Mouse (Mus musculus): ENCODE data around the gene Slc39a11. TPM values are rescaled to one million over a fixed set of nuclear protein-coding genes. Genes with fewer than 3 reads are reported as not detected.

Gene Slc39a11
- total RNA-seq, 2 experiments from 2014 or later: 11.2 to 11.4 TPM

- ATAC-seq (ENCODE audit: poor library complexity, severe bottlenecking): no peak
Observed at GRCm38 (mm10) chr11:113418921-113419655, 230.8 kb downstream of the Slc39a11 start.

- peak; percentile 46; the same call in 1 of the 2 replicates for ATAC-seq (ENCODE audit: poor library complexity, severe bottlenecking)
Observed at GRCm38 (mm10) chr11:113417948-113418347, 231.9 kb downstream of the Slc39a11 start.

GRCm38 (mm10) chr11:113412545-113412944 lies 237.3 kb downstream of the Slc39a11 start:
- no peak for ATAC-seq (ENCODE audit: poor library complexity, severe bottlenecking)

GRCm38 (mm10) chr11:113411798-113412197 lies 238.1 kb downstream of the Slc39a11 start:
- no peak for ATAC-seq (ENCODE audit: poor library complexity, severe bottlenecking)

- ATAC-seq (ENCODE audit: poor library complexity, severe bottlenecking): no peak
Observed at GRCm38 (mm10) chr11:113409121-113409520, 240.8 kb downstream of the Slc39a11 start.

- no peak for ATAC-seq (ENCODE audit: poor library complexity, severe bottlenecking)
Observed at GRCm38 (mm10) chr11:113407474-113407873, 242.4 kb downstream of the Slc39a11 start.

- no peak for ATAC-seq (ENCODE audit: poor library complexity, severe bottlenecking)
Observed at GRCm38 (mm10) chr11:113400868-113401267, 249.0 kb downstream of the Slc39a11 start.

- ATAC-seq (ENCODE audit: poor library complexity, severe bottlenecking): no peak
Observed at GRCm38 (mm10) chr11:113399601-113400000, 250.3 kb downstream of the Slc39a11 start.

- no peak for ATAC-seq (ENCODE audit: poor library complexity, severe bottlenecking)
Observed at GRCm38 (mm10) chr11:113397394-113397793, 252.5 kb downstream of the Slc39a11 start.

GRCm38 (mm10) chr11:113393366-113394150 lies 256.3 kb downstream of the Slc39a11 start:
- ATAC-seq (ENCODE audit: poor library complexity, severe bottlenecking): no peak

GRCm38 (mm10) chr11:113391664-113392063 lies 258.2 kb downstream of the Slc39a11 start:
- no peak for ATAC-seq (ENCODE audit: poor library complexity, severe bottlenecking)

- no peak for ATAC-seq (ENCODE audit: poor library complexity, severe bottlenecking)
Observed at GRCm38 (mm10) chr11:113389637-113390036, 260.2 kb downstream of the Slc39a11 start.

GRCm38 (mm10) chr11:113382674-113383571 lies 267.0 kb downstream of the Slc39a11 start:
- no peak for ATAC-seq (ENCODE audit: poor library complexity, severe bottlenecking)

- no peak for ATAC-seq (ENCODE audit: poor library complexity, severe bottlenecking)
Observed at GRCm38 (mm10) chr11:113381550-113381949, 268.3 kb downstream of the Slc39a11 start.

- no peak for ATAC-seq (ENCODE audit: poor library complexity, severe bottlenecking)
Observed at GRCm38 (mm10) chr11:113378867-113379266, 271.0 kb downstream of the Slc39a11 start.

GRCm38 (mm10) chr11:113376066-113376465 lies 273.8 kb downstream of the Slc39a11 start:
- no peak for ATAC-seq (ENCODE audit: poor library complexity, severe bottlenecking)

GRCm38 (mm10) chr11:113373926-113374325 lies 276.0 kb downstream of the Slc39a11 start:
- no peak for ATAC-seq (ENCODE audit: poor library complexity, severe bottlenecking)

- no peak for ATAC-seq (ENCODE audit: poor library complexity, severe bottlenecking)
Observed at GRCm38 (mm10) chr11:113373331-113373730, 276.5 kb downstream of the Slc39a11 start.

- ATAC-seq (ENCODE audit: poor library complexity, severe bottlenecking): no peak
Observed at GRCm38 (mm10) chr11:113368046-113368445, 281.8 kb downstream of the Slc39a11 start.

GRCm38 (mm10) chr11:113366257-113367030 lies 283.4 kb downstream of the Slc39a11 start:
- ATAC-seq (ENCODE audit: poor library complexity, severe bottlenecking): no peak

All from megakaryocyte, adult 5-6 weeks (primary cell).